Mouse (Mus musculus) midbrain, embryonic 14.5 days (tissue): ENCODE results near the gene Bcas2. TPM values are rescaled to one million over a fixed set of nuclear protein-coding genes. Genes with fewer than 3 reads are reported as not detected.
"Not testable (repeated sequence)": the region's sequence is repeated elsewhere in the genome, so short reads cannot be mapped to it uniquely, and the experiment has no call there.

Source experiments
- ATAC-seq: fragments of 200-750 bp; cut with Nextera tagmentation; 2 replicates; pipeline ENCODE4 v1.8.0; 2017; ENCODE audit warnings: moderate number of reproducible peaks, moderate library complexity; ENCODE audit not compliant: low FRiP score, low TSS enrichment
- DNase-seq: peaks from one replicate; pipeline ENCODE4 v3.0.0-alpha.2; 2015
- H3K27ac ChIP-seq: fragments of 300-500 bp; sonication (generic); replicated peaks from 2 replicates; pipeline ENCODE4 v1.5.1; 2014; ENCODE audit warnings: mild to moderate bottlenecking, low read depth, low read length, moderate library complexity
- H3K27me3 ChIP-seq: fragments of 300-500 bp; sonication (generic); 2 replicates; pipeline ENCODE4 v1.6.1; 2014; ENCODE audit warnings: low read length, control low read depth, mixed read lengths; ENCODE audit not compliant: control insufficient read depth, insufficient read depth
- H3K36me3 ChIP-seq: fragments of 300-500 bp; sonication (generic); 2 replicates; pipeline ENCODE4 v1.6.1; 2014; ENCODE audit warnings: low read length, control low read depth; ENCODE audit not compliant: control insufficient read depth, insufficient read depth
- H3K4me1 ChIP-seq: fragments of 300-500 bp; sonication (generic); 2 replicates; pipeline ENCODE4 v1.6.1; 2014; ENCODE audit warnings: mild to moderate bottlenecking, antibody characterized with exemption, low read length, control low read depth; ENCODE audit not compliant: control insufficient read depth, insufficient read depth
- H3K4me2 ChIP-seq: fragments of 300-500 bp; sonication (generic); 2 replicates; pipeline ENCODE4 v1.6.1; 2014; ENCODE audit warnings: mild to moderate bottlenecking, low read length, moderate library complexity
- H3K4me3 ChIP-seq: fragments of 300-500 bp; sonication (generic); replicated peaks from 2 replicates; pipeline ENCODE4 v1.5.1; 2014; ENCODE audit warnings: low read depth, low read length
- H3K9ac ChIP-seq: fragments of 300-500 bp; sonication (generic); replicated peaks from 2 replicates; pipeline ENCODE4 v1.6.1; 2014; ENCODE audit warnings: mild to moderate bottlenecking, low read length, moderate library complexity
- H3K9me3 ChIP-seq: fragments of 300-500 bp; sonication (generic); 2 replicates; pipeline ENCODE4 v1.6.1; 2016; ENCODE audit warnings: low read length, control low read depth, mixed read lengths; ENCODE audit not compliant: control insufficient read depth
- WGBS: fragments of 180-500 bp; shearing (Covaris S2); extraction: QIAGEN DNeasy Blood & Tissue Kit; methylation state at CpG from one replicate; pipeline ENCODE4 v1.1.7; 2014; 5-methylcytosine and 5-hydroxymethylcytosine counted together
- polyA plus RNA-seq: library from polyadenylated mRNA; unstranded; fragments of >200 nt; fragmentation: Nextera tagmentation; extraction: Ambion mirVana; gene quantifications from 2 replicates; pipeline ENCODE4 v1.2.1, GENCODE M21; 2014

Bcas2 gene
- polyA plus RNA-seq, 1 experiment from 2014 or later: 221 TPM

GRCm38 (mm10) chr3:103133098-103133497, 38.4 kb upstream of the Bcas2 start:
- no peak overlapping the region for H3K4me2 ChIP-seq
- no peaks in the 10 kb centered on the region for H3K36me3 ChIP-seq
- H3K27ac ChIP-seq: no peak overlapping the region
- ATAC-seq (no peak), DNase-seq (no peak)
- H3K9ac ChIP-seq: no peak overlapping the region
- H3K4me1 ChIP-seq: no peaks in the 10 kb centered on the region
- 94% methylated on average over 10 of the region's 10 CpGs for WGBS
- no peak overlapping the region for H3K4me3 ChIP-seq
- H3K9me3 ChIP-seq: no peaks in the 10 kb centered on the region
- no peaks in the 10 kb centered on the region for H3K27me3 ChIP-seq

GRCm38 (mm10) chr3:103136414-103137077, 34.9 kb upstream of the Bcas2 start:
- H3K9me3 ChIP-seq: no peaks in the 10 kb centered on the region
- H3K27me3 ChIP-seq: no peaks in the 10 kb centered on the region
- DNase-seq (no peak), ATAC-seq (no peak)
- no peaks in the 10 kb centered on the region for H3K36me3 ChIP-seq
- no peak overlapping the region for H3K4me3 ChIP-seq
- WGBS: 92% methylated on average over 4 of the region's 4 CpGs
- H3K4me2 ChIP-seq: no peak overlapping the region
- H3K9ac ChIP-seq: no peak overlapping the region
- no peaks in the 10 kb centered on the region for H3K4me1 ChIP-seq
- no peak overlapping the region for H3K27ac ChIP-seq

- ATAC-seq (no peak), DNase-seq (no peak)
- Histone ChIP-seq H3K9me3 (no peaks in the 10 kb centered on the region), H3K4me3 (no peak overlapping the region), H3K4me1 (no peaks in the 10 kb centered on the region), H3K4me2 (no peak overlapping the region), H3K36me3 (no peaks in the 10 kb centered on the region), H3K27me3 (no peaks in the 10 kb centered on the region), H3K27ac (no peak overlapping the region), H3K9ac (no peak overlapping the region)
- WGBS: 81% methylated on average over 8 of the region's 8 CpGs
These were observed 32.4 kb upstream of the Bcas2 start for GRCm38 (mm10) chr3:103139047-103139446.

GRCm38 (mm10) chr3:103140095-103140838, 31.2 kb upstream of the Bcas2 start:
- 68% methylated on average over 11 of the region's 11 CpGs for WGBS
- not testable (repeated sequence) for ATAC-seq

GRCm38 (mm10) chr3:103141287-103141686, 30.2 kb upstream of the Bcas2 start:
- H3K4me2 ChIP-seq: no peak overlapping the region
- no peaks in the 10 kb centered on the region for H3K4me1 ChIP-seq
- no peak for DNase-seq
- H3K9ac ChIP-seq: no peak overlapping the region
- 91% methylated on average over 11 of the region's 11 CpGs for WGBS
- H3K9me3 ChIP-seq: no peaks in the 10 kb centered on the region
- no peaks in the 10 kb centered on the region for H3K27me3 ChIP-seq
- no peak for ATAC-seq
- no peaks in the 10 kb centered on the region for H3K36me3 ChIP-seq
- no peak overlapping the region for H3K4me3 ChIP-seq
- H3K27ac ChIP-seq: no peak overlapping the region

More at GRCm38 (mm10) chr3:103140095-103140838, 31.2 kb upstream of the Bcas2 start:
- H3K4me3 ChIP-seq, H3K36me3 ChIP-seq, H3K27ac ChIP-seq, DNase-seq, H3K9ac ChIP-seq, H3K27me3 ChIP-seq, H3K4me1 ChIP-seq, H3K9me3 ChIP-seq, H3K4me2 ChIP-seq: not testable (repeated sequence)

- ATAC-seq (no peak), DNase-seq (no peak)
- 85% methylated on average over 10 of the region's 10 CpGs for WGBS
- Histone ChIP-seq H3K9me3 (no peaks in the 10 kb centered on the region), H3K4me1 (no peaks in the 10 kb centered on the region), H3K27me3 (no peaks in the 10 kb centered on the region), H3K4me3 (no peak overlapping the region), H3K36me3 (no peaks in the 10 kb centered on the region), H3K27ac (no peak overlapping the region), H3K4me2 (no peak overlapping the region), H3K9ac (no peak overlapping the region)
These were observed 29.1 kb upstream of the Bcas2 start for GRCm38 (mm10) chr3:103142366-103142765.

- Histone ChIP-seq H3K9ac (no peak overlapping the region), H3K27ac (no peak overlapping the region), H3K4me3 (no peak overlapping the region), H3K9me3 (no peaks in the 10 kb centered on the region), H3K4me2 (no peak overlapping the region), H3K36me3 (no peaks in the 10 kb centered on the region), H3K27me3 (no peaks in the 10 kb centered on the region), H3K4me1 (no peaks in the 10 kb centered on the region)
- no peak for ATAC-seq
- no peak for DNase-seq
- 62% methylated on average over 2 of the region's 2 CpGs for WGBS
These were observed 26.1 kb upstream of the Bcas2 start for GRCm38 (mm10) chr3:103145336-103145735.

GRCm38 (mm10) chr3:103145791-103146190, 25.7 kb upstream of the Bcas2 start:
- H3K27ac ChIP-seq: no peak overlapping the region
- H3K9me3 ChIP-seq: no peaks in the 10 kb centered on the region
- DNase-seq (no peak), ATAC-seq (no peak)
- no peak overlapping the region for H3K4me2 ChIP-seq
- no peaks in the 10 kb centered on the region for H3K27me3 ChIP-seq
- no peak overlapping the region for H3K9ac ChIP-seq
- WGBS: 78% methylated on average over 4 of the region's 4 CpGs
- no peaks in the 10 kb centered on the region for H3K4me1 ChIP-seq
- no peak overlapping the region for H3K4me3 ChIP-seq
- no peaks in the 10 kb centered on the region for H3K36me3 ChIP-seq
